Mouse (Mus musculus) lung, postnatal 25 days (tissue): Measurements from ENCODE around the gene Srsf6.
"Not testable (repeated sequence)": the region's sequence is repeated elsewhere in the genome, so short reads cannot be mapped to it uniquely, and the experiment has no call there.

Experiments
- DNase-seq: peaks from one replicate; pipeline ENCODE4 v3.0.0; 2022; ENCODE audit warnings: low spot score

The Srsf6 gene

GRCm38 (mm10) chr2:162931123-162931673 is at the start of gene Srsf6:
Gene Srsf6, plus strand, starts transcription at chr2:162931528.
- peak; percentile 91 for DNase-seq

GRCm38 (mm10) chr2:162884101-162884500 is 47.2 kb upstream of the Srsf6 start:
- no peak for DNase-seq

- no peak for DNase-seq
Observed at GRCm38 (mm10) chr2:162887121-162887520, 44.2 kb upstream of the Srsf6 start.

- DNase-seq = no peak
Observed at GRCm38 (mm10) chr2:162888677-162889076, 42.7 kb upstream of the Srsf6 start.

- DNase-seq = no peak
Observed at GRCm38 (mm10) chr2:162889191-162889590, 42.1 kb upstream of the Srsf6 start.

- DNase-seq = no peak
Observed at GRCm38 (mm10) chr2:162889731-162890130, 41.6 kb upstream of the Srsf6 start.

- DNase-seq = not testable (repeated sequence)
Observed at GRCm38 (mm10) chr2:162892979-162893378, 38.3 kb upstream of the Srsf6 start.

GRCm38 (mm10) chr2:162899256-162899655 is 32.1 kb upstream of the Srsf6 start:
- not testable (repeated sequence) for DNase-seq

- DNase-seq = no peak
Observed at GRCm38 (mm10) chr2:162899880-162900589, 31.3 kb upstream of the Srsf6 start.

- no peak for DNase-seq
Observed at GRCm38 (mm10) chr2:162900590-162900916, 30.8 kb upstream of the Srsf6 start.

- DNase-seq = no peak
Observed at GRCm38 (mm10) chr2:162905902-162906301, 25.4 kb upstream of the Srsf6 start.

GRCm38 (mm10) chr2:162908052-162908491 is 23.3 kb upstream of the Srsf6 start:
- no peak for DNase-seq

GRCm38 (mm10) chr2:162914040-162914439 is 17.3 kb upstream of the Srsf6 start:
- no peak for DNase-seq

- DNase-seq = no peak
Observed at GRCm38 (mm10) chr2:162914519-162914918, 16.8 kb upstream of the Srsf6 start.

GRCm38 (mm10) chr2:162919926-162920325 is 11.4 kb upstream of the Srsf6 start:
- DNase-seq = no peak

- peak; percentile 45 for DNase-seq
Observed at GRCm38 (mm10) chr2:162922183-162922582, 9.1 kb upstream of the Srsf6 start.

- no peak for DNase-seq
Observed at GRCm38 (mm10) chr2:162922834-162923233, 8.5 kb upstream of the Srsf6 start.

- no peak for DNase-seq
Observed at GRCm38 (mm10) chr2:162924126-162924525, 7.2 kb upstream of the Srsf6 start.

- no peak for DNase-seq
Observed at GRCm38 (mm10) chr2:162927918-162928585, 3.3 kb upstream of the Srsf6 start.

- no peak for DNase-seq
Observed at GRCm38 (mm10) chr2:162929704-162930103, 1.6 kb upstream of the Srsf6 start.

GRCm38 (mm10) chr2:162930516-162931122 is 709 bp upstream of the Srsf6 start:
- DNase-seq = peak; percentile 14

GRCm38 (mm10) chr2:162931674-162932650 is 634 bp downstream of the Srsf6 start:
- DNase-seq = peak; percentile 42
